Mouse (Mus musculus) ovary, postnatal 10 days (tissue): ENCODE measurements around the gene Sgms1.

Experiments used
- DNase-seq: peaks from one replicate; pipeline ENCODE4 v3.0.0; 2022; ENCODE audit warnings: low spot score

Gene Sgms1

DNA sequence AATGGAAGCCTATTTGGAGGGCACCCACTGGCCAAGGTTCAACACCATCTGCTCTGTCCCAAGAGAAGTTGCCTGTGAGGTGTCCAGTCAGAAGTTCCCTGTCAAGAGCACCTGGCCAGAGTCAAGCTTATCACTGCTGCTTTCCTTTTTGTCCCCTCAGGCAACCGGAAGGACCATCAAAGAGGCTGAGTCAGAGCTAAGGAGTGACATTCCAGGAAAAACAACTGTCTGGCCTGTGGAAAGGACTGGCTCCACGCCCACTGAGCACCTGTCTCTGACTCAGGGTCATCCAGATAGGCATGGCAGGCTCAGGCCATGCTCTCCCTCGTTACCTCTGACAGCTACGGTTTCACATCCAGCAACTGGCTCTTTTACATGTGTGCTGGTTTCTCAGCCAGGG, 147.4 kb downstream of the Sgms1 start:
- DNase-seq: no peak

GRCm38 (mm10) chr19:32240417-32240990, 149.0 kb downstream of the Sgms1 start:
- no peak for DNase-seq

DNA sequence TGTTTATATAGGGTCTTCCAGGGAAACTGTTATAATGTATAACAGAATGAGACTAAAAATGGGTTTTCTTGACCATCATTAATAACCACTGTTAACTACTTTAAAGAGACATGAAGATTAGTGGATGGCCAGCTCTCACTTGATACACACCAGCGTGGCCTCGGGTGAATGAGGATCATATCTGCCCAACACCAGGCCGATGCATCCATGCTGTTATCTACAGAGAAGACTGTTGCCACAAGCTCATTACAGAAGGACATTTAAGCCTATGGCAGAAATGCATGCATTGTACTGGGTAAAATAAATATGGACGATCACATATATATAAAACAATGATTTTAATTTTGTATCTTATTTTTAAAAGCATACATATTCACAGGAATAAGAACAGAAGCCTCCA, 149.6 kb downstream of the Sgms1 start:
- DNase-seq: no peak

GRCm38 (mm10) chr19:32239459-32239792, 150.1 kb downstream of the Sgms1 start:
- DNase-seq: no peak

- DNase-seq: no peak
Measured at GRCm38 (mm10) chr19:32238722-32239458, 150.6 kb downstream of the Sgms1 start.

DNA sequence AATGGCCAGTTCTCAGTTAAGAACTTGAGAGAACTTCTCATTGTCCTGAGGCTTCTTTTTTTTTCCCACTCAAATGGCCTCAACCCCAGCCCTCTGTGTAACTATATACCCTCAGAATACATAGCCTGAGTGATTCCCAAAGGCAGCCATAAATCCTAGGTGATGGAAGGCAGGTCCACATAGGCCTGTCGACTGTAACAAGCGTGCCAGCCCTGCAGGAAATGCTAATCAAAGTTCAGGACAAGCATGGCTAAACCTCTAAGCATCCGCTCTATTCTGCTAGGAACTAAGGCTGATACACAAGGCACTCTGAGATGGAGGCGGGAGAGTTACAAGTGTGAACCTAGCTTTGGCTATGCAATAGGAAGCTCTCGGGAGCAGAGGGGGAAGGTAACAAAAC, 151.8 kb downstream of the Sgms1 start:
- no peak for DNase-seq

DNA sequence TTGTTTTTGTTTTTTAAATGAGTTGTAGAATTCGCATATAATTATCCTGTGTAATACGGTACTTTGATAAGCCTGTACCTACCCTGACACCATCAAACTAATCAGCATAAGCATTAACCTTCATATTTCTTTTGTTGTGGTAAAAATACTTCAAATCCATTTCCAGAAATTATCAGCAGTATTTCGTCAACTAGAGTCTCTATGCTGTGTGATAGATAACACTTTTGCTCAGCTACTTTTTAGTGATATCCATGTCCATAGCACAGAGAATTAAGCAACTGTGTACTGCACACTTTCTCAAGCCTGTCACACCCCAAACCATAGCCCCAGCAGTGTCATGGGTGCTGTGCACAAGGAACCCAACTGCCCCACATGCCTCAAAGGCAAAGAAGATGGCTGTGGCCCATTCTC, 152.3 kb downstream of the Sgms1 start:
- DNase-seq: no peak

- no peak for DNase-seq
Measured at GRCm38 (mm10) chr19:32234717-32235434, 154.6 kb downstream of the Sgms1 start.

- no peak for DNase-seq
Measured at GRCm38 (mm10) chr19:32231292-32231691, 158.2 kb downstream of the Sgms1 start.

- no peak for DNase-seq
Measured at GRCm38 (mm10) chr19:32230798-32231197, 158.7 kb downstream of the Sgms1 start.

DNA sequence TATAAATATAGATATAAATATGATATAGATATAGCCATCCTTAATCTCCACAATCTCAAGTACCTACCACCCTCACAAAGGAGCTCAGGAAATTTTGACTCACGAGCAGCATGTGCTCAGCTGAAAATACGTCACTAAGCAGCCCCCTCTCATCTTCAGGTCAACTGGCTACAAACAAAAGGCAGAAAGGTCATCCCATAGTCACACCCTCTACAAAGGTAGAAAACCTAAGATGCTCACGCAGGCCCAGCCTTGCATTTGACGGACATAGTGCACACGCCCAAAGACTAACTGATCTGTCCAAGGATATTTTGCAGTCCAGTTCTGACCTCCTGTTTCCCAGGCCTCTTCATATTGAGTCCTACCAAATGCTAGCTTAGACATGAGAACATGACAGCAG, 159.2 kb downstream of the Sgms1 start:
- no peak for DNase-seq

GRCm38 (mm10) chr19:32229776-32230175, 159.7 kb downstream of the Sgms1 start:
- DNase-seq: no peak

DNA sequence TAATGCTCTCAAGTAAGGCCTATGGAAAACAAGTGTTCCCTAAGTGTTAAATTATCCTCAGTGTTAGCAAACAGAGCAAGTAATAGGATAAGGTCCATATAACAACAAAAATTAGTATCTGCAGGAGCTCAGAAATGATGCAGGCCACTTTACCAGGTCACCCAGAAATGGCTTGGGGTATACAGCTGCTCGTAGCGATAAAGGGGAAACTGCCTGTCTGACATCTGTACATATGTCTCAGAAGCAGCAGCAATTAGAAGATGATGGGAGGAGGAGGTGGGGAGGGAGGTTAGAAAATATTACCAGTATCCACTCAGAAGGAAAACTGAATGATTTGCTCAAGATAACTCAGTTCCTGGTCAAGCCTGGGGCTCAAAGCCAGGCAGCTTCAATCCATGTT, 162.3 kb downstream of the Sgms1 start:
- no peak for DNase-seq

GRCm38 (mm10) chr19:32225097-32225490, 164.4 kb downstream of the Sgms1 start:
- no peak for DNase-seq

- no peak for DNase-seq
Measured at GRCm38 (mm10) chr19:32224318-32225096, 165.0 kb downstream of the Sgms1 start.

DNA sequence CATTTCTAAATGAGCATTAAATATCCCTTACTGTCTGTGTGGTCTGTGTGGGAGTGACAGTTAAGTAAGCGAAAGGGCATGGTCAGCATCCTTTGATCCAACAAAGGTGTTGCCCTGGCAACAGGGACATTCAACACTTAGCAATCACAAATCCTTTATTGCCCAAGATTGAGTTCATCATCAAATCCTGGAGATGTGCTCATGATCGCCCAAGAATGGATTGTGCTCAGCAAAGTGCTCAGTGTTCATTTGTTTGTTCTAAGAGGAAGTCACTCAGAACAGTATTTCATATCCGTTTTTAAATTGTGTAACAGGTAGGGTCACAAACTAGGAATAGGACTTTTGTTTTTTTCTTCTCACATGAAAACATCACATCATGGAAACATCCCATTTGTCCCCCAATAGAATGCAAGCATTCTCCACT, 165.8 kb downstream of the Sgms1 start:
- no peak for DNase-seq

GRCm38 (mm10) chr19:32222083-32222482, 167.4 kb downstream of the Sgms1 start:
- no peak for DNase-seq

- no peak for DNase-seq
Measured at GRCm38 (mm10) chr19:32220991-32221390, 168.5 kb downstream of the Sgms1 start.

GRCm38 (mm10) chr19:32216710-32217109, 172.8 kb downstream of the Sgms1 start:
- DNase-seq: no peak

GRCm38 (mm10) chr19:32214905-32215806, 174.4 kb downstream of the Sgms1 start:
- DNase-seq: no peak

GRCm38 (mm10) chr19:32213577-32213976, 175.9 kb downstream of the Sgms1 start:
- DNase-seq: no peak

DNA sequence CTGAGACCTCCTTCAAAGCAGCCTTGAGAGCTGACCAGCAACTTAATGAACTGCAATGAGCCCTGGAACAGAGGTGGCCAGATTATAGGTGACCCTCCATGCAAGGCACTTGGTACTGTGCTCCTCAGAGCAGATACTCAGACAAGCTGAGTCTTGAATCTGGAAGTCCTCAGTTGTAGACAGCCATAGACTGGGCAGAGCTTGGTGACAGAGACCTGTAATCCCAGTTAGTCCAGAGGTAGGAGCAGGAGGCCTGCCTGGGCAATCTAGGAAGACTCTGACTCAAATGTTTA, 178.3 kb downstream of the Sgms1 start:
- DNase-seq: no peak
